Mouse (Mus musculus) spleen, adult 2 months (tissue): Measurements from ENCODE around the gene Pdgfd.

ENCODE experiments used
- CTCF ChIP-seq: fragments of 200-500 bp; IDR thresholded peaks from 2 replicates; pipeline ENCODE4 v1.5.1; 2011; ENCODE audit warnings: mild to moderate bottlenecking, inconsistent platforms; ENCODE audit not compliant: insufficient read depth, insufficient read length, insufficient replicate concordance; ENCODE audit errors: extremely low read depth
- POLR2A ChIP-seq: fragments of 200-500 bp; IDR thresholded peaks from 2 replicates; pipeline ENCODE4 v1.6.1; 2011; ENCODE audit warnings: low read depth, low read length, inconsistent platforms

DNA sequence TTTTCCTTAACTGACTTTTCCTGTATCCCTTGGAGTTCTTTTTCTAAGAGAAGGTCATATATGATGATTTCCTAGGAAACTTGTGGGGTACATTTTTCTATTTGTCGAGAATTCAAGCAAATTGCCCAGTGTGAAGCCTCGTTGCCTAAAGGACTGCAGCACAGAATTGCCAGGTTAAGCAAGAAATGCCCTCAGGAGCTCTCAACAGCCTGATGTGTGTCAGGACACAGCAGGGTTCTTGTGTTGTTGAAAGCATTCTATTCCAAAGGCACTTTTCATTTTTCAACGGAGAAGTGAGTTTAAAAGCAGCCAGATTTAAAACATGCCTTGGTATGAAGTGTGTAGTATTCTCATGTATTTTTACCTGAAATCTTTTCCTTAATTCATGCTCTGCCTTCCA lies 19.6 kb downstream of the Pdgfd start:
- TF ChIP-seq CTCF (no peak), POLR2A (no peak)
